Mouse (Mus musculus) c-Kit-positive CD71-negative TER-119-negative erythroid progenitor cells, embryonic 14.5 days (primary cell): ENCODE measurements around the gene Slc22a23.

Experiments used
- DNase-seq: peaks from one replicate; pipeline ENCODE4 v3.0.0-alpha.2; 2013; ENCODE audit warnings: low read depth

Gene Slc22a23

DNA sequence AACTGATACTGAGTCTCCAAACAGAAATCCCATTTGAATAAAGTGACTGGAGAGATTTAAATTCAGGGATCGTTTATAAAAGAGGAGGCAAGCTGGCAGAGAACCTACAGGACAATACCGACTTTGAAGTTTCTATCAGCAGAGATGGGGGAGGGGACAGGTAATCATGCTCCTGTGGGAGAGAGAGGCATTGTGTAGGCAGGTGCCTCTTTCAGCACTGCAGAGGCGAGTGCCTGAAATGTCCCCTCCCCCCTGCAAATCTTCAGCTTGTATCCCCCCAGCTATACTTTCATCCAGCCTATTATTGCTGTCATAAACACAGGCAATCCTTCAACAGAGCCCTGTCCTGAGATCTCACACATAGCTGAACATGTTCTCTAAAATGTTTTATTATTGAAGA is 43.4 kb downstream of the Slc22a23 start:
- no peak for DNase-seq

DNA sequence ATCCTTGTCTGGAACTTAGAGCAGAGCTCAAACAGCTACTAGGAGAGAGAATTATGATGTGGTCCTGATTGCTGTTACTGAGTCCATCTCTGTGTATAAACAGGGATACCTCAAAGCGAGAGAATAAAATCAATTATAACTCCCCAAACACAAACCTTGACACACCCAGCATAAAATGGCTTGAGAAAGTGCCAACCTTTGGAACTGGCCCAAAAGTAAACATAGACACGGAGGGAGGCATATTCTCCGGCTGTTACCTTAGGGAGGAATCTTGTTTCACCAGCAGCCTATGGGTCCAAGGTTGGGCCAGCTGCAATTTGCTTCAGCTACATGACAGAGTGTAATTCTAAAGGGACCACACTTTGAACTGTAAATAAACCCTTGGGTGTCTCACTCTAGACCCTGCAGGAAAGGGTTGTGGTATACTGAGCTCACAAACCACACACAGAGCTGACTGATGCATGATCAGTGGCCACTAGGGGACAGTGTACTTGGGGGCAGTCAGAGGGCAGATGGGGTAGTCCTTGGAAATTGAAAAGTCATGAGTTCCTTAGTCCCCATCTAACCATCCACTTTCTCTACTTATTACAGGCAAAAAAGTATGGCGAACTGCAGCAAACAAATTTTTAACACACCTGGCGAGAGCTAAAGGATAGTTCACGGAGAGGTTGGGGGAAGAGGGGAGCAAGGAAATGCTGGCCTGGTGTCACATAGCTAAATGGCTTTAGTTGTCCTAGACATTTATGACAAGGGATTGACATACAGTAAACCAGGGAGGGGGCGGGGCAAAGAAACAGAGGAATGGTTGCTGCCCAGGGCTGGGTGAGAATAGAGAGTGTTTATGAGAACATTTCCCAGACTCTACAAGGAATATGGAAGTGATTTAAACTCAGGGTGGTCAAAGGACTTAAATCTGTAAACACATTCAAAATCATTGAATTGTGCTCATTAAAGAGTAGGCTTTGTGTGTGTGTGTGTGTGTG is 45.3 kb downstream of the Slc22a23 start:
- DNase-seq: no peak

DNA sequence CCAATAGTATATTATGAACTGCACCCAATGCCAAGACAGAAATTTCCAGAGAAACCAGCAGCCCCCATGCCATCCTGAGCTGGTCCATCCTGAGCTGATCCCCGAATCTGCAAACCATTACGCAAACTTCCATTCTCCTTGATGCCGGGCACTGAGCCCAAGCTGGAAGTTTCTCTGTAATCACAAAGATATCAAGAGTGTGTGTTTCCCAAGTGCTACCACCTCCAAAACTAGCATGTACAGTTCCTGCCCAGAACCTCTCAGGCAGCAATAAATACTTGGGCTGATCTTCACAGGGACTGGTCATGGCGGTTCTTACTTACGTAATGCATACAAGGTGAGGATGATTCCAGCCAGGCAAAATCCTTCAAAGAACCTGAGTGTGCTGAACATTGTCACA is 46.3 kb downstream of the Slc22a23 start:
- no peak for DNase-seq

DNA sequence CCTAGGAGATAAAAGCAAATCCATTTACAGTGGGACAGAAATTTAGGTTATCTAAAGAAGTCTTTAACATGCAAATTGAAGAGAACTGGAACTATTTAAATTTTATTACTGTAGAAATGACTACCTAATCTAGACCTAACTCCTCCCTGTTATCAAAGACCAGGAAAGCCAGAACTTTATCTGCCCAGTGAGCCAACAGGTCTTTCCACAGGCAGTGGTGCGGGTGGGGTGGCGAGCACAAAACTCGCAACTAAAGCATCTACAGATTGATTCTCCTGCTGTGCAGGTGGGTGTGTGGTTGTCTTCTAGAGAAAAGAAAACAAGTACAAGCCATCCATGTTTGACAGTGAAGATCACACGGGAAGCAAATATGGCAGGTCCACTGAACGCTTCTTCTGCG is 46.9 kb downstream of the Slc22a23 start:
- DNase-seq: no peak

DNA sequence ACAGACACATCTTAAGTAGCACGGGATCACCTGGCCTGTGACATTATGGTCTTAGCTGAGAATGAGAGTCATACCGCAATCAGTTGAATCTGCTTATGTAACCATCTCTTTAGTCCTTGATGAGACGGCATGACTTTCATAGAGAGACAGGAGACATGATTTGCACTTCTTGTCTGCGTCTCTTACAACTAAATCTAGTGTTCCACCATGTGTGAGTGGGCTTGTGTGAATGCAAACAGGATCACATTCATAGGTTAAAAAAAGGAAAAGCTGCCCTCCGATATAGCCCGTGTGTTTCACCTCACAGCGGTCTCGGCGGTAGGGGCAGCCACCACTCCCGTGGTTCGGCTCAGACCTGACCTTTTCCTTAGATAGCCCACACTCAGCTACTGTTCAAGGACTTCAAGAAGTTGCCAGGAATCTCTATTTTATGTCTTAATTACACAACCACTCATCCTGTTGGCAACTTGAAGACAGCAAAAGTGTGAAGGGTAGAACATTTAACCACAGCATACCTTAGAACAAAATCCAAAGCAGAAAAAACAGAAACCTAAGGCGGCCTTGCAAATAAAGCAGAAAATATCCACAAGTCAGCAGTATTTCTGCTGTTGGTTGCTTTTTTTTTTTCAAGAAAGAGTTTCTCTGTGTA is 49.1 kb downstream of the Slc22a23 start:
- no peak for DNase-seq

DNA sequence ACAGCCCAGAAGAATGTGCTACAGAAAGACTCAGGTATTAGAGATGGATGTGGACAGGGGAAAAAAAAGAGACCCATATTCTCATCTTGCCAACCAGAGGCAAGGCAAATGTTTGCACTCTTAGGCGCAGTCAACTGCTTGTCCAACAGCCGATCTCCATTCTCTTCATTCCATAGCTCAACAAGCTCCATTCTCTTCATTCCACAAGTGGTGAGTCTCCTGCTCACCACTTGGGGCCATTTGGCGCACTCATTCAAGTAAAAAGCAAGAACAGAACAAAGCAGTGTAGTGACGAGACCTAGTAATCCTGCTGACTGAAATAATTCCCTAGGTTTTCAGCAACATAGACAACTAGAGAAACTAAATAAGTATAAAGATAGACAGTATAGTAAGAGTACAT is 50.8 kb downstream of the Slc22a23 start:
- no peak for DNase-seq

DNA sequence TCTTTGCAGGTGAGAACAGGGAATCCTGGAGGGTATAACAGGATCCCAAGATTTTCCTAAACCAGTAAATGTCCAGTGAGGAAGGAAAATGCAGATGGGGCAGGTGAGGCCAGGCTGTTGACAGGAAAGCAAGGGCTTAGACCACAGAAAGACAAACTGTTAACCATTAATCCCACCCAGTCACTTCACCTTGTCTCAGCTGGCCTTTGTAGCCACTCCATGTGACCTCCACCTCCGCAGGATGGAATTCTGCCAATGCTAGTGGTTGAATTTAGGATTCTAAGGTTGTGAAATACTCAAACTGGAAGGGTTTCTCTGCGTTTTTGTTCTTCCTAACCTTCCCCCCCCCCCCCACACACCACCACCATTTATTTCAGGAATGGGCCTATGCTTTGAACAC is 52.9 kb downstream of the Slc22a23 start:
- DNase-seq: no peak

DNA sequence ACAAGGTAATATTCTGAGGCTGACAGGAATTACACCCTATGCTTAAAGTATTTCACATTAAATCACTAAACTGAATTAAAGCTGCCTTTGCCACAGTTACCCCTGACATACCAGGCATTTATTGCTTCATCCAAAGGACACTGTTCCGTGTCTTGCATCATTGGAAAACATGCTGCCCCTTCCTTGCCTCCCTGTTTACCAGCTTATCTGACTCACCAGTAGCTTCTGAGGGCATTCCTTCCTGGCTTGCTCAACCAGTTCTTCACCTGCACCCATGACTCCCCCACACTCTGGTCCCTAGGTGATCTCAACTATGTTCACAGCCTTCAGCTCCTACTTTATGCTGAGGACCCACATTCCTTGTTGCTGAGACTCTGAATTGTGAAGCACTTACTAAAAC is 54.6 kb downstream of the Slc22a23 start:
- DNase-seq: no peak

DNA sequence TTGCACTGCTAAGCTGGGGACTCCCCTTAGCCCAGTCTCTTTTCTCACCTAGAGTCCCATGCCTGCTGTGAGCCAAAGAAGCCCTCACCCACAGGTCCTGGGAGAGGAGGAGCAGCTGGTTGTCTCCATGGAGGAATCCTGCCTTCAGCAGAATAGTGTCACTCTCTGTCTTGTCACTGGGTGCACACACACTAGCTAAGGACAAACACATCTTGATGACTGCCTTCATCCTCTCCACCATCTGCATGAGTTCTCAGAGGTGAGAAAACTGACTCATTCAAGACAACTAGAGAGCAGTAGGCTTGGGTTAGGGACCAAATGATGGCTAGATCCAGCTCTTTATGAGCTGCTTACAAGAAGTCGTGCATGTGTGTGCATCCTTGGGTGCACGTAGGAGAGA is 55.4 kb downstream of the Slc22a23 start:
- DNase-seq: no peak

DNA sequence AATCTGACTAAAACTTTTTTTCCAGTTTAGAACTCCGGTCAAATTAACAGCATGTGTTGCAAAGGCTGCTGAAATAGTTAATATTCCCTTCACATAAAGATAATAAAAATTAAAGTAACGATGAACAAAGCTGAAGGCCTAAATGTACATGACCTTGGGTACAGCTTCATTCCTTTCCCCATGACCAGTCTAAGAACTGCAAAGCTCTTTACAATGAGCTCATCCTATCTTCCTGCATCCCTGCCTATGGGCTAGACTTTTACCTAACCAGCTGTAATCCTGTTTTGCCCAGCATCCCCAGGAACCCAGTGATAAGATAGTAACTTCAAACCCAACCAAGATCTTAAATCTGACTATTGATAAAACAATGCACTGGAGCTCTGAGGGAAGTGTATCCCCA is 56.9 kb downstream of the Slc22a23 start:
- DNase-seq: no peak

DNA sequence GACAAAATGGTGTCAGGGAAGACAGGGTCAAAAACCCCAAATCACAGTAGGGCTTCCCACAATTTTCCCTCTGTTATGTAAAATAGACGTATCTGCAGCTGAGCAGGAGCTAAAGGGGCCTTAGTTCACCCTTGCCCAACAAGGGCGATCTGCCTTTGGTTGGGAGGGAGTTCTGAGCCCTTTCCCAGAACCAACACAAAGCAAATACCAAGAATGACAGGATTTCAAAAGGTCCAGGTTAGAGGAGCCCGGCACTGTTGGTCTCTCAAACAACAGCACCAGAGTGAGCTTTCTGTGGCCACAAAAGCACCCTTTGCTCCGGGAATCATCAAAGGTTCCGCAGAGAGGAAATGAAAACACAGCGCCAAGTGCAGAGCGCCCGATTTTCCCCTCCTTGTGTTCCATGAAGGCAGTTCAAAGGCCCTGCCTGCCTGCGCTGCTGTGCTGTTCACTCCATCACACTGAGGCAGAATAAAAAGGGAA is 57.3 kb downstream of the Slc22a23 start:
- DNase-seq: no peak

DNA sequence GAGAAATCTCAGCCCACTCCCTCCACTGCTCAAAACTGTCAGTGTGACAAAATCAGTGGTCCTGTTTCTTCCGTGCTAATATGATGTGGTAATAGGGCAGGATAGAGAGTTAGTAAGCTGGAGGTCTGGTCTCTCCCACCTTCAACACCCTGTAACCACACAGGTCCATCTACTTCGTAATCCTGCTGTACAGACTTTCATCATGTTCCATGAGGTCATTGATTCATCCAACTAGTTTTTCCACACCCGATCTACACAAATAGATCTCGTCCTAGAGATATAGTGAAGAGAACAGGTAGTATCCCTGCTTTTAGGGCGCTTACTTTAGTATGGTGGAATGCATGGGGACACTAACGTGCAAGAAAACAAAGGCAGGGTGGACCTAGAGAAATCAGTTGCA is 63.6 kb downstream of the Slc22a23 start:
- DNase-seq: no peak

DNA sequence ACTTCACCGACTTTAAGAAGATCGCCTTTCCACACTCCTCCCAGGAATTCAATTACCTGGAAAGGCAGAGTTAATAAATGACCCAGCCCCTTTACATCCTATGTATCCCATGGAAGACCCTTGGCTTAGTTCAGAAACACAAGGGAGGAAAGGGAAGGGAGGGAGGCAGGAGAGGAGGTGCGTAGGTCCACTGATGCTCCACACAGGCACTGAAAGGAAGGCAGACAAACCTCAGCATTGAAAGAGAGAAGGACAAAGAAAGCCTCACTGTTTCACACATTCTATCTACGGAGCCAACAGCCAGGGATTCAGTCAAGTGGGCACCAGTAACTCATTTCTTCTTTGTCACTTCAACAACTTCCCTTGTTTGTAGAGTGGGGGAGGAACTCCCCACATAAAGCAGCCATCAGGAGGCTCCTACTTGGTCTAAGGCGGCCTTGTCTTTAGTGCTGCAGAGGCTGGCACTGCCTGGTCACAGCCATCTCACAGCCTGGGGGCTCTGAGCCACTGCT is 66.2 kb downstream of the Slc22a23 start:
- DNase-seq: no peak

DNA sequence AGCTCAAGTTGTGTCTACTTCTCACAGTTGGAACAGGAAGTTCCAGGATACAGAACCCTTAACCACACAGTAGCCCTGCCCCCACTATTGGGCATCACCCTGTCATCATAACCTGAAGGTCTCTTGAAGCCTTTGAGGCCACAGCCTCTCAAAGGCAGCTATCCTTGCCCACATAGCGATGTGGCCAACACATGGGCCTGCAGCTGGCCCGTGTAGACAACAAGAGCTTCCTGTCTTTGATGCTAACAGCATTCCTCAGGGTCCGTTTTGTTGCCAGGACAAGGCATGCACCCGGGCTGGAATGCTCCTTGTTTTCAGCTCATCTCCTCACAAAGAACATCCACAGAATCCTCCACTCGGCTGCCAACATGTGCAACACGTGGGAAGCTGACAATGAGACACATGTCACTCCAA is 66.7 kb downstream of the Slc22a23 start:
- no peak for DNase-seq

DNA sequence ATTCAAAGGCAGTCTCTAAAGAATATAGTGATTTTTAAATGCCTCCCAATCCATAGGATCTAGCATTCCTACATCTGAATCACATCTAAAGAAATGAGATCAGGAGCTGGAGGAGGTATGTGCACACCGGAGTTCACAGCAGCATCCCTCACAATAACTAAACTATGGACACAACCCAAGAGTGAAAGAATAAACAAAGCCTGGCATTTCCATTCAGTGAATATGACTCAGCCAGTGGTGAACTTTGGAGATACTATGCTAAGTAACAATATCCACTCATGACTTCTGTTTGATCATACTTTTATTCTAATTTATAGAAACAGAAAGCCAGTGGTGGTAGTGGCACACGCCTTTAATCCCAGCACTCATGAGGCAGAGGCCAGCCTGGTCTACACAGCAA is 67.4 kb downstream of the Slc22a23 start:
- DNase-seq: no peak

DNA sequence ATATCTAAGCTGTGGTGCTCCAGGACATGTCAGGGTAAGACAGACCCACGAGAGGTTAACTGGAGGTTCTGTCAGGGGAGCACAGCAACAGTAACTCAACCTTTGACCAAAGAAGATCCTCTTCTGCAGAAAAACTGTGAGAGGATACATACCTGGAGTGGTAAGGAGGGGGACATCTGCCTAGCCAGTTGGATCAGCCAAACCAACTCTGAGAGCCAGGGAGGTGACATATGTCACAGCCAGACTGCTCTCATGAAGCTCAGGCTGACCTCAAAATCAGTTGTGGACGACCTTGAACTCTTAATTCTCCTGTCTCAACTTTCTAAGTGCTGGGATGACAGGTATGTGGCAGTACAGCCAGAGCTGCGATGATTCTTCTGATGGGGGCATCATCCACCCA is 68.0 kb downstream of the Slc22a23 start:
- DNase-seq: no peak

DNA sequence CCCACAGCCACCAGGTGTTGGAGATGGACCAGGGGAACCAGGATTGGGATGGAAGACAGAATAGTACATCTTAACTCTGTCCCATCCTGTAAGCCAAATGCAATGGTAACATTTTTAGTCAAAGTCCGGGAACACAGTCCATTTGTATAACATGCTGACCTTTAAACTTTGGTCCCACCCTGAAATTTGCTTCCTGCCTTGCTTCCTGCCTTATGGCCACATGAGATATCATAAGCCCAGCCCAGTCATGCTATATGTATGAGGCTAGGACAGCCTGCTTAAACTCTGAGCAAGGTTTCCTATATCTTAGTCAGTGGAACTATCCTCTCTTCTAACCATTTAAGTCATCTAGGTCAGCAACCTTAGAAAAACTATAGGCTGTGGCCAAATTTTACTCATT is 70.1 kb downstream of the Slc22a23 start:
- DNase-seq: no peak

DNA sequence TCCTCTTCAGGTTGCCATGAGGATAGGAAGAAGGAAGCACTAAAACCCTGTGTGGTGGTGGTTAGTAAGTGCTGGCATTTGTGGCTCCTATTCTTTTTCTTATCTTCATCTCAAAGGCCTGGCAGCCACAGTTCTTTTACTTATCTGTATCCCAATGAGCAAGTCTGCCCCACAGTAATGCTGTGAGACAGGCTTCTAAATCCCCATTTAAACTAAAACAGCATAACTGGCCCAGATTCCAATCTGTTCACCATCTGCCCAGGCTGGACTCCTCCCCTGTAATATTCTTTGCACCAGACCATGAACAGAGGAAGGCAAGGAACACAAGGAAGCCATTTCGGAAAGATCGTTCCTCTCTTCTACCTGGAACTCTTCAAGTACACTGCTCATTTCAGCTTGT is 70.6 kb downstream of the Slc22a23 start:
- DNase-seq: no peak

DNA sequence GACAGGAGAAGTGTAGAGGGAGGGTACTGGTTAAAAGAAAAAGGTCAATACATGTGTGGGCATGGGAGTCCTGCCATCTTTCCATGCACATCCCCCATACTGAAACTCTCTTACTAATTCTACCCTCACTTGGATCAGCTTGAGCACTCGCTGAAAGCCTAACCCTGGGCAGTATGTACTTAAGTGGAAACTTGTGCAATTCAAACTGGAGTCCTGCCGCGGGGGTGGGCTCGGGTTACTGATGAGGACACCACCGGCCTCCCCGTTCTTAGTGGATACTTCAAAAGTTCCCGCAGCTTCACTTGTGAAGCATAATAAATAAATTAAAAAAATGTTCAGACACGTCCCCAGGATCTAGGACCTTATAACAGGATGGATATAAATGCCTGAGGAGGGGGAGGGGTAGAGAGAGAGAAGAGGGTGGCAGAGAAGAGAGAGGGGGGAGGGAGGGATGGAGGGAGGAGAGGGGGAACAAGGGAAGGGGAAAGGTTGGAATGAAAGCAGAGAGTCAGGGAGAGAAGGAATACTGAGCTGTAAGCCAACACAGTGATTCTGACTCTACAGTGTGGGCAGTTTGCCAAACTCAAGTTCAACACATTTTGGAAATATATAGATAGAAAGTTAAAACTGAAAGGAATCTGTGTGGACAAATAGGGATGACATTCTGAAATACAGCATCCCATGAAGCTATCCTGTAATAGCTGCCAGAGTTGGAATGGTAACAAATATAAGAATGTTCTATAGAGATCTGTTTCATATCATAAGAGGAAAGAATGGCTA is 72.5 kb downstream of the Slc22a23 start:
- no peak for DNase-seq

DNA sequence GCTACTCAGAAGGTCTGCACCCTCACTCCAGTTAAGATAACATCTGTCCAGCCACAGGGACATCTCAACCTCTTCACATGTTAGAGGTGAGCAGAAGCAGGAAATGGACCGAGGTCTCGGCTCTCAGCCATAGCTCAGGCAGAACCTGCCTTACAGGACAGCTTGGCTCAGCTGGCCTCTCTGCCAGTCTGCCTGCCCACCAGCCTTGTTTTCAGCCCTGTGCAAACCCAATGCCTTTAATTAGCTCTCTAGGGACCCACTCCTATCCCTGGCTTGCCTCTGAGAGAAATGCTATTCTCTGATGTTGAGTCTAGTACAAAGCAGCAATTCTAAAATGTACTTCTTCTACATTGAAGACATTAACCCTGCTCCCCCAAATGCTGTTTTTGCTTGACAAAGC is 73.3 kb downstream of the Slc22a23 start:
- DNase-seq: no peak

DNA sequence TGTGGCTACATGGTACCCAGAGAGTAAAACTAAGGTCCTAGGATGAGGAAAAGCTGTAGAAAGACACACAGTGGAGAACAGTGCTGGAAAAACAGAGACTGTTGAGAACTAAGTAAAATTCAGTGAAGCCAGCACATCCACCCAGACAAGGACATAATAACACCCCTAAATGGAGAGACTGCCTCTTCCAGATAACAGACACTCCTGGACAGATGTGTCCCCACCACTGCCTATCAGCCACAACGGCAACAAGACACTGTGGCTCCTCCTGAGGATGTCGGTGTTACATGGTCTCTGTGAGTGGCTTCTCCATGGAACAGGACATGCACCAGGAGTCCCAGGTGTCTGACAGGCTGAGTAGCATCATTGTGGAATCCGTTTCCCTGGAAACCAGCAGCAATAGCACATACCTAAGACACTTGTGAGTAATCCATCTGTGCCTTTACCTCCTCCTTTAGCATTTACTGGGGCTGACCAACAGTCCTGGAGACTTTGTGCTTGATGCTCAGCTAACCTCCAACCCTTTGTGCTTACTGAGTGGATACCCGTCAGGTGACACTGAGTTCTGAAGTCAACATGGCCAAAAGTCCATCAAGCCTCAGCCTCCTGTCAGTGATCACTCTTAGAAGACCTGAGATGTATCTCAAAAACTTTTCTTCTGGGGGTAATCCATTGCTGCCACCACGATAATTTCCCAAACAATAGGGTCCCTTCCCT is 73.9 kb downstream of the Slc22a23 start:
- DNase-seq: no peak
